Mouse (Mus musculus): ENCODE measurements around the gene Olfml1. TPM values are rescaled to one million over a fixed set of nuclear protein-coding genes. Genes with fewer than 3 reads are reported as not detected.

The Olfml1 gene
- polyA plus RNA-seq, 1 experiment from 2014 or later, result 36.3 TPM

DNA sequence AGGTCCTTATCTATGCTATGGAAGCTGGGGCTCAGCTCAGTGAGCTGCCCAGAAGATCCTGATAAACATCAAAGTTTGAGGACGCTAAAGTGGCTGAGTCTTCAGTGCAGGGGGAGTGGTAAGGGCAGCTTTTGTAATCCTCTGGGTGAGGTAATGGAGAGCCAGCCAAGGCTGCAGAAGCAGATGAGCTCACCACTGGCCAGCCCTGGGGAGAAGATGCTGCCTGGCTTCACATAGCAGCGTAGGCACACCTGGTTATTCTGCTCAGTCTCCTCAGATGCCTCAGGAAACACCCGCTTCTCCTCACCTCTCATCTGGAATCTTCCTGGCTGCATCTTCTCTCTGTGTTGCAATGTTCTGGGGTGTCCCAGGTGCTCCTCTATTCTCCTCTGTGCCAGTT lies 57.2 kb downstream of the Olfml1 start:
- H3K4me3 ChIP-seq, result no peak overlapping the region
- WGBS, result 69% methylated on average over 3 of the region's 3 CpGs
- no peak overlapping the region for H3K9ac ChIP-seq
- no peaks in the 10 kb centered on the region for H3K9me3 ChIP-seq
- H3K4me2 ChIP-seq (replicated peaks), result no peak overlapping the region
- no peak for ATAC-seq (ENCODE audit: insufficient number of reproducible peaks, insufficient read depth, low FRiP score, low TSS enrichment)
- H3K36me3 ChIP-seq, result no peaks in the 10 kb centered on the region
- H3K27ac ChIP-seq, result no peak overlapping the region
- 0 out of 2 replicates have a peak, but pooled peaks cover 2% of the 10 kb centered on the region for H3K4me1 ChIP-seq
- H3K27me3 ChIP-seq, result no peaks in the 10 kb centered on the region

DNA sequence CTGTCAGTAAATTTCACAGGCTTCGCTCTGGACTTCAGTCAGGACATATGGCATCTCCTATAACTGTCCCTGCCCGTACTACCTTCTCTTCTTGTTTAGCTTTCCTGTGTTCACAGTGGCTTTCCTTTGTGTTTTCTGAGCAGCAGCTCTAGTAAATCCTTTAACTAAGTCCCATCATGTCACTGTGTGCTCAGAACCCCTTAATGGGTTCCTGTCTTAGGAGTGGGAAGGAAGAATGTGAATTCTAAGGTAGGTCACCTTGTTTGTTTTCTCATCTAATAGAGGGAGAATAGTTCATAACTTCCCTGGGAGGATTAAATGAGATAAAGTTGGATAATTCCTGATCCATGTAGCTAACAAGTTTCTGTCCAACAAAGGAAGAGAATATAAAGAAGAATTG lies 57.8 kb downstream of the Olfml1 start, which contains the start of gene 5330417H12Rik:
TSS of gene 5330417H12Rik (minus strand) at position 101 of the 400 bp plus-strand sequence.
- WGBS, result 86% methylated on average over 2 of the region's 2 CpGs
- H3K4me2 ChIP-seq (replicated peaks), result no peak within 1 kb of the TSS
- ATAC-seq (ENCODE audit: insufficient number of reproducible peaks, insufficient read depth, low FRiP score, low TSS enrichment), result no peak
- H3K4me1 ChIP-seq, result 0 out of 2 replicates have a peak, but pooled peaks cover under 1% of the 10 kb centered on the region
- H3K9me3 ChIP-seq, result no peaks in the 10 kb centered on the region
- H3K36me3 ChIP-seq, result no peaks in the 10 kb centered on the region
- H3K9ac ChIP-seq, result no peak within 1 kb of the TSS
- H3K27ac ChIP-seq, result no peak within 1 kb of the TSS
- H3K4me3 ChIP-seq, result no peak within 1 kb of the TSS
- no peaks in the 10 kb centered on the region for H3K27me3 ChIP-seq

DNA sequence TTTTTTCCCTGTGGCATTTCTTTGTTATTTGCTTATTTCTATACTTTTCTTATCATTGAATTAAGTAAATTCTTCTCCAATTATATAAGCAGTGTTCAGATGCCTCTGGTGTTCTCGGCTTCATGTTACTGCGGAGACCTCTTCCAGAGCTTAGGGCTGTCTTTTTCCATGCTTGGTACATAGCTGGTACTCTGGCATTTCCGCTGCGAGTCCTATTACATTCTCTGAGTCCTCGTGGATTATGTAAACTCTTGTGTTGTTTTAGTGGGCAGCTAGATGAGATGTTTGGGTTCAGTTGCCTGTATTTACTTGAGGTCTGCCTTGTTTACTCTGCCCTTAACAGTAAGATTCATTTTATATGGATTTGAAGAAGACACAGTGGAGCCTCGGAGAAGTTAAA lies 58.5 kb downstream of the Olfml1 start:
- H3K9me3 ChIP-seq, result no peaks in the 10 kb centered on the region
- no peak overlapping the region for H3K4me3 ChIP-seq
- H3K9ac ChIP-seq, result no peak overlapping the region
- H3K4me2 ChIP-seq (replicated peaks), result no peak overlapping the region
- H3K36me3 ChIP-seq, result no peaks in the 10 kb centered on the region
- ATAC-seq (ENCODE audit: insufficient number of reproducible peaks, insufficient read depth, low FRiP score, low TSS enrichment), result no peak
- H3K4me1 ChIP-seq, result no peaks in the 10 kb centered on the region
- no peaks in the 10 kb centered on the region for H3K27me3 ChIP-seq
- WGBS, result 66% methylated on average over 6 of the region's 6 CpGs
- H3K27ac ChIP-seq, result no peak overlapping the region

DNA sequence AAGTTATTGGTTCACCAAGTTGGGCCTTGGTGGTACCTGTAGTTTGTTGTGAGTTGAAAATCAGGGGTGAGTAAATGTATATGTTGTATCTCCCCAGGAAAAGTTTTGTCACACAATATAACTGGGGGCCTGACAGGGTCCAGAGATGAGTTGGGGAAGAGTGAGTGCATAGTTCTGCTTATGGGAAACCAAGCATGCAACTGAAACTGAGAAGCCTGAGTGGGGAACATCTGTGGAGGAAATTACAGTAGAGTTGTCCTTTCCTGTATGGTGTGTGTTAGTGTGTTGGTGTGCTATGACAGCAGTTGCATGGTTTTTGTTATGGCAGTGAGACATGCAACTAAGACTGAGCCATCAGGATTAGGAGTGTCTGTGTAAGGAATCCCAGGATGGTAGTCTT lies 61.1 kb downstream of the Olfml1 start:
- Histone ChIP-seq H3K4me1 (no peaks in the 10 kb centered on the region), H3K4me3 (no peak overlapping the region), H3K9me3 (no peaks in the 10 kb centered on the region), H3K4me2 (replicated peaks) (no peak overlapping the region), H3K27me3 (no peaks in the 10 kb centered on the region), H3K36me3 (no peaks in the 10 kb centered on the region), H3K27ac (no peak overlapping the region), H3K9ac (no peak overlapping the region)
- no peak for ATAC-seq (ENCODE audit: insufficient number of reproducible peaks, insufficient read depth, low FRiP score, low TSS enrichment)

DNA sequence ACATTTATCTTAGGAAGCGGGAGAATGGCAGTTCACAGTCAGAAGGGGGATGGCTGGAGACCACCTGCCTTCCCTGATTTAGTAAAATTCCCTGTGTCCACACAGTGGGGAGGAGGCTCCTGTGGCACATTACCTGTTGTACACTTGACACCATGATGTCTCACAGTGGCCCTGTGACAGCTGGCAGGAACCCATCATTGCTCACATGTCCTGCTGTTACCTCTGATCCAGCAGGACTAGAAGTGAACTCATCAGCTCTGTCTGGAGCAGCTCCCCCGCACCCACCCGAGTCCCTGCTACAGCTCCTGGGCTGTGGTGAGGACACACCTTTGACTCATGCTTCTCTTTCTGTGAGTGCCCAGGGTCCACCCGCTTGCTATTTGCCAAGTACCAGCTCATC lies 66.0 kb downstream of the Olfml1 start:
- ATAC-seq (ENCODE audit: insufficient number of reproducible peaks, insufficient read depth, low FRiP score, low TSS enrichment), result no peak
- no peaks in the 10 kb centered on the region for H3K36me3 ChIP-seq
- no peaks in the 10 kb centered on the region for H3K4me1 ChIP-seq
- no peak overlapping the region for H3K9ac ChIP-seq
- H3K27ac ChIP-seq, result no peak overlapping the region
- no peak overlapping the region for H3K4me3 ChIP-seq
- H3K9me3 ChIP-seq, result no peaks in the 10 kb centered on the region
- no peaks in the 10 kb centered on the region for H3K27me3 ChIP-seq
- no peak overlapping the region for H3K4me2 ChIP-seq (replicated peaks)
- WGBS, result 93% methylated on average over 4 of the region's 4 CpGs

DNA sequence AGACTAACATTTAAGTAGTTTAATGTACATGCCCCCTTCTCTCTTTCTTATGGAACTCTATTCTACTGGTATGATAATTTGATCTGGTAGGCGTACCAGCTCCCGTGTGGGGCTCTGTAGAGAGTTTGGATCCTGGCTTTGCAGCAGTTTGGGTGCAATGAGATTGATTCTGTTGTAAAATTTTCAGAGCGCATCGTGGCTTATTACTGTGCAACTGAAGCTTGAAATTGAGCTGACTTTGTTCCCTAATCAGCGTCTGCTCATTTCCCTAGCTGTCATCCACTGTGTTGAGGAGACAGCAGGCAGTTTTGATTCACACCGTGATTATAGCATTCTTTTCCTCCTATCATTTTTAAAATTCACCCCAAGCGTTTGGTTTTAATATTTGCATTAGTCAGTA lies 70.2 kb downstream of the Olfml1 start:
- Histone ChIP-seq H3K9me3 (no peaks in the 10 kb centered on the region), H3K4me2 (replicated peaks) (no peak overlapping the region), H3K9ac (no peak overlapping the region), H3K4me3 (no peak overlapping the region), H3K27ac (no peak overlapping the region), H3K4me1 (no peaks in the 10 kb centered on the region), H3K27me3 (no peaks in the 10 kb centered on the region), H3K36me3 (no peaks in the 10 kb centered on the region)
- no peak for ATAC-seq (ENCODE audit: insufficient number of reproducible peaks, insufficient read depth, low FRiP score, low TSS enrichment)
- 78% methylated on average over 7 of the region's 7 CpGs for WGBS

DNA sequence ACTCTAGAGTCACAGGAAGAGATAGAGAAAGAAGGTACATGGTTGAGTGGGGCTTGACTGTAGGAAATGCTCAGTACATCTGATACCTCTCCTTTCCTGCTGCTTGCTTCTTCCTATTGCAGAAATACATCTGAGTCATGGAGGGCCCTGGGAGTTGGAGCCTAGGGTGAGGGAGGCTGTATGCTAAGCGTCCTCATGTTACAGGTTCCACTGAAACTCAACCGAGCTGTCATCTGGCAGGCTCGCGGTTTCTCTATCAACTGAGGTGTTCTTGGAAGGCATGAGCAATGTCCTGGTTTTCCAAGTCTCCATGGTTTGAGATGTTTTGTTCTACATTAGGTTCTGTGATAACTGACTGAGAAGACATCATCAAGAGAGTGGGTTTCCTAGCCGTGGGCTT lies 70.8 kb downstream of the Olfml1 start:
- no peak for ATAC-seq (ENCODE audit: insufficient number of reproducible peaks, insufficient read depth, low FRiP score, low TSS enrichment)
- 82% methylated on average over 5 of the region's 5 CpGs for WGBS
- Histone ChIP-seq H3K27me3 (no peaks in the 10 kb centered on the region), H3K4me2 (replicated peaks) (no peak overlapping the region), H3K4me1 (no peaks in the 10 kb centered on the region; the same call in 1 of the 2 replicates), H3K9me3 (no peaks in the 10 kb centered on the region), H3K27ac (no peak overlapping the region), H3K36me3 (no peaks in the 10 kb centered on the region), H3K4me3 (no peak overlapping the region), H3K9ac (no peak overlapping the region)

Other genes starting within 250 kb of the Olfml1 start
- 5.0 and 6.2 TPM in 2 replicates for gene Syt9, start 196.7 kb upstream of the Olfml1 start, polyA plus RNA-seq (2016; fragmentation: Nextera tagmentation; extraction: Ambion mirVana)
- gene Ppfibp2, start 27.8 kb downstream of the Olfml1 start, polyA plus RNA-seq (2016; fragmentation: Nextera tagmentation; extraction: Ambion mirVana), result 15.1 and 15.9 TPM in 2 replicates
- gene 5330417H12Rik, start 57.7 kb downstream of the Olfml1 start, polyA plus RNA-seq (2016; fragmentation: Nextera tagmentation; extraction: Ambion mirVana), result 0.19 and 0.23 TPM in 2 replicates
- gene Cyb5r2, start 190.6 kb downstream of the Olfml1 start, polyA plus RNA-seq (2016; fragmentation: Nextera tagmentation; extraction: Ambion mirVana), result 0.40 and 0.42 TPM in 2 replicates
- gene Ovch2, start 233.8 kb downstream of the Olfml1 start, polyA plus RNA-seq (2016; fragmentation: Nextera tagmentation; extraction: Ambion mirVana), result not detected in 2 replicates
- gene Olfr467, start 244.8 kb downstream of the Olfml1 start, polyA plus RNA-seq (2016; fragmentation: Nextera tagmentation; extraction: Ambion mirVana), result not detected in 2 replicates

All from embryonic facial prominence, embryonic 12.5 days (tissue).